16 mouse cellular contexts compared by ENCODE assay signal in genomic region chr7:89216628-89217027, GRCm38 (mm10).
DNase-seq lines count a peak whose midpoint lies in the region; ATAC-seq and TF ChIP-seq lines count a peak whose summit lies in the region.
"Had no signal": no experiment of that assay in that cellular context is flagged by ENCODE, and none has a peak within 500 bp of the region (broad histone marks: within the 10 kb centered on the region; RNA-seq: fewer than 3 reads in every experiment).

No protein-coding gene starts in this region.

- no peak for DNase-seq in gastrocnemius, adult 2 months
- DNase-seq in gastrocnemius, postnatal 4 days (ENCODE audit: low spot score in 2 of 2): no peak
- no peak for DNase-seq in liver, postnatal 0 days
- DNase-seq in splenic B cell, adult 2 months (ENCODE audit: low read depth, low spot score): peak; percentile 24
- DNase-seq in embryo, embryonic 10.5 days (ENCODE audit: low spot score): no peak
- no peak for DNase-seq in cerebellum, adult 9-11 months
- DNase-seq: B cell, adult 2 months; cerebellum, postnatal 10 days; gastrocnemius, postnatal 14 days; liver; thymus, adult 2 months had no signal

- H3K27me3 ChIP-seq in liver, postnatal 0 days (ENCODE audit: insufficient read depth, low read length): no peaks in the 10 kb centered on the region
- no peaks in the 10 kb centered on the region for H3K27me3 ChIP-seq in liver, embryonic 12.5 days (replicated peaks)
- no peaks in the 10 kb centered on the region for H3K27me3 ChIP-seq in splenic B cell, adult 2 months (ENCODE audit: control insufficient read depth, insufficient read depth, low read length, poor library complexity, severe bottlenecking)
- H3K27me3 ChIP-seq: forebrain, embryonic 15.5 days; midbrain, embryonic 12.5 days had no signal

- no peak for ATAC-seq in liver, postnatal 0 days
- no peak for ATAC-seq in liver, embryonic 12.5 days
- ATAC-seq: forebrain, embryonic 15.5 days had no signal

- no peaks in the 10 kb centered on the region for H3K9me3 ChIP-seq in liver, postnatal 0 days (ENCODE audit: low read length)
- no peaks in the 10 kb centered on the region for H3K9me3 ChIP-seq in liver, embryonic 12.5 days (replicated peaks)
- H3K9me3 ChIP-seq: forebrain, embryonic 15.5 days; G1E; midbrain, embryonic 12.5 days had no signal

- peak; percentile 38; the same call in 1 of the 2 replicates for TF ChIP-seq CTCF in gastrocnemius, adult 2 months (IDR thresholded peaks at IDR 0.05)
- no peak for TF ChIP-seq CTCF in liver, postnatal 0 days (IDR thresholded peaks at IDR 0.05; ENCODE audit: low read depth)
- TF ChIP-seq CTCF in bone marrow macrophage, adult 2 months (IDR thresholded peaks at IDR 0.05; ENCODE audit: low read depth, low read length): no peak

- no peak for TF ChIP-seq POLR2A in bone marrow macrophage, adult 2 months (IDR thresholded peaks at IDR 0.05; ENCODE audit: borderline replicate concordance, low read depth, low read length)

- peaks cover 7% of the 10 kb centered on the region; the same call in 1 of the 2 replicates for H3K4me1 ChIP-seq in liver, postnatal 0 days (ENCODE audit: insufficient read depth)
- H3K4me1 ChIP-seq in liver, embryonic 12.5 days: peaks cover 12% of the 10 kb centered on the region
- peaks cover 15% of the 10 kb centered on the region for H3K4me1 ChIP-seq in bone marrow macrophage, adult 2 months (ENCODE audit: control insufficient read depth, insufficient read depth, low read length)
- H3K4me1 ChIP-seq: forebrain, embryonic 15.5 days had no signal

- H3K27ac ChIP-seq in gastrocnemius, adult 2 months: peak overlapping the region; percentile 83
- H3K27ac ChIP-seq in liver, postnatal 0 days (ENCODE audit: low read depth): 0 out of 2 replicates have a peak overlapping the region, but pooled peaks have one; percentile 5
- no peak overlapping the region for H3K27ac ChIP-seq in liver, embryonic 12.5 days
- H3K27ac ChIP-seq in bone marrow macrophage, adult 2 months (ENCODE audit: insufficient read depth, low read depth, low read length): peak overlapping the region; percentile 95
- H3K27ac ChIP-seq: forebrain, embryonic 15.5 days; midbrain, embryonic 12.5 days had no signal

- H3K9ac ChIP-seq in liver, postnatal 0 days (replicated peaks): no peak overlapping the region
- H3K9ac ChIP-seq in liver, embryonic 12.5 days: no peak overlapping the region
- H3K9ac ChIP-seq: forebrain, embryonic 15.5 days; midbrain, embryonic 12.5 days had no signal

- WGBS in liver, postnatal 0 days (ENCODE audit: insufficient replicate concordance): 30% methylated on average over 1 of the region's 1 CpGs
- 38% methylated on average over 1 of the region's 1 CpGs for WGBS in liver, embryonic 12.5 days (ENCODE audit: insufficient replicate concordance)

- H3K36me3 ChIP-seq in liver, postnatal 0 days (replicated peaks; ENCODE audit: insufficient read depth, low read length): no peaks in the 10 kb centered on the region
- H3K36me3 ChIP-seq in liver, embryonic 12.5 days: no peaks in the 10 kb centered on the region
- no peaks in the 10 kb centered on the region for H3K36me3 ChIP-seq in splenic B cell, adult 2 months (ENCODE audit: control insufficient read depth, insufficient read depth, low read length, poor library complexity, severe bottlenecking)
- H3K36me3 ChIP-seq: forebrain, embryonic 15.5 days; G1E; midbrain, embryonic 12.5 days had no signal

- no peak for TF ChIP-seq EP300 in liver, postnatal 0 days (IDR thresholded peaks at IDR 0.05; ENCODE audit: low read depth)

- H3K4me3 ChIP-seq in gastrocnemius, adult 2 months: peak overlapping the region; percentile 55
- H3K4me3 ChIP-seq in liver, postnatal 0 days (ENCODE audit: low read depth, low read length): no peak overlapping the region
- no peak overlapping the region for H3K4me3 ChIP-seq in liver, embryonic 12.5 days
- H3K4me3 ChIP-seq in bone marrow macrophage, adult 2 months (ENCODE audit: insufficient read depth, low read length): no peak overlapping the region
- H3K4me3 ChIP-seq: forebrain, embryonic 15.5 days; midbrain, embryonic 12.5 days had no signal

- no peak overlapping the region for H3K4me2 ChIP-seq in liver, postnatal 0 days (ENCODE audit: low read depth, low read length)
- H3K4me2 ChIP-seq in liver, embryonic 12.5 days: no peak overlapping the region
- H3K4me2 ChIP-seq: forebrain, embryonic 15.5 days; midbrain, embryonic 12.5 days had no signal

- intact Hi-C loops in gastrocnemius, adult 2 months (cut with DNase I): no loop called here
